Mouse (Mus musculus) embryo, embryonic 9.5 days (tissue): ENCODE data around the gene Ifna7.
"Not testable (repeated sequence)": the region's sequence is repeated elsewhere in the genome, so short reads cannot be mapped to it uniquely, and the experiment has no call there.

Source experiments
- DNase-seq: peaks from one replicate; pipeline ENCODE4 v3.0.0-alpha.2; 2017; ENCODE audit errors: extremely low spot score

Ifna7 gene

GRCm38 (mm10) chr4:88815928-88816327, at the start of gene Ifna7:
Ifna7 (plus strand) TSS chr4:88816228.
- DNase-seq = no peak

GRCm38 (mm10) chr4:88773534-88773933, 42.5 kb upstream of the Ifna7 start, which contains the start of gene Gm13290:
Gm13290 (plus strand) TSS chr4:88773834.
- DNase-seq = not testable (repeated sequence)

DNA sequence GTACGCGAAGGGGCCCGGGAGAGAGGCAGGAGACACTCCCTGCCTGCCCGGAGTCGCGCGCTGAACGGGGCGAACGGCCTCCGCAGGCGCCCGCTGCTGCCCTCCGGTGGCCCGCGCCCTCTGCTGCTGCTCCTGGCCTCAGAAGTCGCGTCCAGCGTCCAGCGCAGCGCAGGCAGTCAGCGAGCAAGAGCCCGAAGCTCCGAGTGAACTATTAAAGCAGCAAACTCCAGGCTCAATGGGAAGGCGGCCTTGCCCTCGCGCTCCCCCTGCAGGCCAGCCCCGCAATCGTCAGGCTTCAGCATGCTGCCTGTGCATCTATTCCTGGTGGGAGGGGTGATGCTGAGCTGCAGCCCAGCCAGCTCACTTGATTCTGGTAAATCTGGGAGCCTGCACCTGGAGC, 39.4 kb upstream of the Ifna7 start, which contains the start of gene Gm13289:
Gene Gm13289 (plus strand): TSS at position 301 of the 400 bp plus-strand sequence.
- DNase-seq = not testable (repeated sequence)

- not testable (repeated sequence) for DNase-seq
Measured at GRCm38 (mm10) chr4:88779550-88779949, 36.5 kb upstream of the Ifna7 start, which contains the start of gene Gm13272. Gm13272 (plus strand) TSS chr4:88779850.

- DNase-seq = not testable (repeated sequence)
Measured at GRCm38 (mm10) chr4:88780320-88780719, 35.7 kb upstream of the Ifna7 start.

- DNase-seq = not testable (repeated sequence)
Measured at GRCm38 (mm10) chr4:88781831-88782230, 34.2 kb upstream of the Ifna7 start, which contains the start of gene Ifnz. Ifnz (plus strand) TSS chr4:88782131.

DNA sequence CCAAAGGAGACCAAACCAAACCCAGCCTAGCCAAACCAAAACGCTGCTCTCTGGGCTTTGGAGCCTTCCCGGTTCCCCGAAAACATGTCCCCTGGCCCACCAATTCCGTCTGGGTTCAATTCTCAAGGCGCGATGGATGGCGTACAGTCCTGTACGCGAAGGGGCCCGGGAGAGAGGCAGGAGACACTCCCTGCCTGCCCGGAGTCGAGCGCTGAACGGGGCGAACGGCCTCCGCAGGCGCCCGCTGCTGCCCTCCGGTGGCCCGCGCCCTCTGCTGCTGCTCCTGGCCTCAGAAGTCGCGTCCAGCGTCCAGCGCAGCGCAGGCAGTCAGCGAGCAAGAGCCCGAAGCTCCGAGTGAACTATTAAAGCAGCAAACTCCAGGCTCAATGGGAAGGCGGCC, 33.7 kb upstream of the Ifna7 start:
- DNase-seq = not testable (repeated sequence)

GRCm38 (mm10) chr4:88785409-88785808, 30.6 kb upstream of the Ifna7 start, which contains the start of gene Gm13276:
Gm13276 (plus strand) TSS chr4:88785709.
- not testable (repeated sequence) for DNase-seq

DNA sequence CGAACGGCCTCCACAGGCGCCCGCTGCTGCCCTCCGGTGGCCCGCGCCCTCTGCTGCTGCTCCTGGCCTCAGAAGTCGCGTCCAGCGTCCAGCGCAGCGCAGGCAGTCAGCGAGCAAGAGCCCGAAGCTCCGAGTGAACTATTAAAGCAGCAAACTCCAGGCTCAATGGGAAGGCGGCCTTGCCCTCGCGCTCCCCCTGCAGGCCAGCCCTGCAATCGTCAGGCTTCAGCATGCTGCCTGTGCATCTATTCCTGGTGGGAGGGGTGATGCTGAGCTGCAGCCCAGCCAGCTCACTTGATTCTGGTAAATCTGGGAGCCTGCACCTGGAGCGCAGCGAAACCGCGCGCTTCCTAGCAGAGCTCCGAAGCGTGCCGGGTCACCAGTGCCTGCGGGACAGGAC, 27.6 kb upstream of the Ifna7 start, which contains the start of gene Gm13277:
Gene Gm13277 (plus strand): TSS at position 231 of the 400 bp plus-strand sequence.
- not testable (repeated sequence) for DNase-seq

DNA sequence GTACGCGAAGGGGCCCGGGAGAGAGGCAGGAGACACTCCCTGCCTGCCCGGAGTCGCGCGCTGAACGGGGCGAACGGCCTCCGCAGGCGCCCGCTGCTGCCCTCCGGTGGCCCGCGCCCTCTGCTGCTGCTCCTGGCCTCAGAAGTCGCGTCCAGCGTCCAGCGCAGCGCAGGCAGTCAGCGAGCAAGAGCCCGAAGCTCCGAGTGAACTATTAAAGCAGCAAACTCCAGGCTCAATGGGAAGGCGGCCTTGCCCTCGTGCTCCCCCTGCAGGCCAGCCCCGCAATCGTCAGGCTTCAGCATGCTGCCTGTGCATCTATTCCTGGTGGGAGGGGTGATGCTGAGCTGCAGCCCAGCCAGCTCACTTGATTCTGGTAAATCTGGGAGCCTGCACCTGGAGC, 24.8 kb upstream of the Ifna7 start, which contains the start of gene Gm13278:
Gene Gm13278 (plus strand): TSS at position 301 of the 400 bp plus-strand sequence.
- not testable (repeated sequence) for DNase-seq

GRCm38 (mm10) chr4:88793936-88794675, 21.9 kb upstream of the Ifna7 start, which contains the start of gene Gm13275:
Gm13275 (plus strand) TSS chr4:88794487.
- DNase-seq = not testable (repeated sequence)

- not testable (repeated sequence) for DNase-seq
Measured at GRCm38 (mm10) chr4:88797097-88797496, 18.9 kb upstream of the Ifna7 start, which contains the start of gene Gm13279. Gm13279 (plus strand) TSS chr4:88797397.

DNA sequence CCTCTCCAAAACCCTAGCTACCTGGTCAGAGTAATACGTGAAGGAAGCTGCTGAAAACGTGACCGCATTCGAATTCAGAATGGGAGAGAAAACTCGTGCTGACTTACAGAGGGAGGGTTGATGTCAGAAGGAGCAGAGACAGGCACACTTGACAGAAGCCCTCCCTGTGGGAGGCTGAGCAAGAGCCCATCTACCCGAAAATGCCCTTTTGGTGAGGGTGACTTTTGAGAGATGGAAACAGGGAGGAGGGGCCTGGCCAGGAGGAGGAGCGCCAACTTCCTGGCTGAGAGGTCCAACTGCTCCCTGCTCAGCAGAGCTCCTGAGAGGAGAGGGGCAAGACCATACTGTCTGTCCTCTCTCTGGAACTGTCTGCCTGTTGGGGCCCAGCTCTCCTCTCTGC, 16.7 kb upstream of the Ifna7 start, which contains the start of gene Gm13285:
Gene Gm13285 (plus strand): TSS at position 301 of the 400 bp plus-strand sequence.
- not testable (repeated sequence) for DNase-seq

DNA sequence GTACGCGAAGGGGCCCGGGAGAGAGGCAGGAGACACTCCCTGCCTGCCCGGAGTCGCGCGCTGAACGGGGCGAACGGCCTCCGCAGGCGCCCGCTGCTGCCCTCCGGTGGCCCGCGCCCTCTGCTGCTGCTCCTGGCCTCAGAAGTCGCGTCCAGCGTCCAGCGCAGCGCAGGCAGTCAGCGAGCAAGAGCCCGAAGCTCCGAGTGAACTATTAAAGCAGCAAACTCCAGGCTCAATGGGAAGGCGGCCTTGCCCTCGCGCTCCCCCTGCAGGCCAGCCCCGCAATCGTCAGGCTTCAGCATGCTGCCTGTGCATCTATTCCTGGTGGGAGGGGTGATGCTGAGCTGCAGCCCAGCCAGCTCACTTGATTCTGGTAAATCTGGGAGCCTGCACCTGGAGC, 13.1 kb upstream of the Ifna7 start, which contains the start of gene Gm13287:
Gene Gm13287 (plus strand): TSS at position 301 of the 400 bp plus-strand sequence.
- DNase-seq = not testable (repeated sequence)

GRCm38 (mm10) chr4:88805231-88805630, 10.8 kb upstream of the Ifna7 start, which contains the start of gene Gm13288:
Gm13288 (plus strand) TSS chr4:88805531.
- not testable (repeated sequence) for DNase-seq

DNA sequence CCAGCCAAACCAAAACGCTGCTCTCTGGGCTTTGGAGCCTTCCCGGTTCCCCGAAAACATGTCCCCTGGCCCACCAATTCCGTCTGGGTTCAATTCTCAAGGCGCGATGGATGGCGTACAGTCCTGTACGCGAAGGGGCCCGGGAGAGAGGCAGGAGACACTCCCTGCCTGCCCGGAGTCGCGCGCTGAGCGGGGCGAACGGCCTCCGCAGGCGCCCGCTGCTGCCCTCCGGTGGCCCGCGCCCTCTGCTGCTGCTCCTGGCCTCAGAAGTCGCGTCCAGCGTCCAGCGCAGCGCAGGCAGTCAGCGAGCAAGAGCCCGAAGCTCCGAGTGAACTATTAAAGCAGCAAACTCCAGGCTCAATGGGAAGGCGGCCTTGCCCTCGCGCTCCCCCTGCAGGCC, 10.3 kb upstream of the Ifna7 start:
- DNase-seq = not testable (repeated sequence)

GRCm38 (mm10) chr4:88819659-88820058, 3.6 kb downstream of the Ifna7 start, which contains the start of gene Ifna11:
Ifna11 (plus strand) TSS chr4:88819959.
- DNase-seq = no peak

- DNase-seq = no peak
Measured at GRCm38 (mm10) chr4:88822995-88823394, 7.0 kb downstream of the Ifna7 start.

DNA sequence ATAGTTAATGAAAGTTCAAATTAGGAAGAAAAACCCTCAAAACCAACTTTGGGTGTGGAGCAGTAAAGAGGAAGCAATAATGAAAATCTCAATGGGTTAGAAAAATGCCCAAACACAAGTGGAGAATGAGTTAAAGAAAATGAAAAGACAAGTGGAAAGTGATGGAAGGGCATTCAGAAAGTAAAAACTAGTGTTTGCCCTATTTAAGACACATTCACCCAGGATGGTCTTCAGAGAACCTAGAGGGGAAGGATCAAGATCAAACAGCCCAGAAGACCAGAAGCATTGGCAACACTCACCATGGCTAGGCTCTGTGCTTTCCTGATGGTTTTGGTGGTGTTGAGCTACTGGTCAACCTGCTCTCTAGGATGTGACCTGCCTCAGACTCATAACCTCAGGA, 11.1 kb downstream of the Ifna7 start, which contains the start of gene Ifna6:
Gene Ifna6 (plus strand): TSS at position 301 of the 400 bp plus-strand sequence.
- DNase-seq = not testable (repeated sequence)

- no peak for DNase-seq
Measured at GRCm38 (mm10) chr4:88830523-88830922, 14.5 kb downstream of the Ifna7 start.

- DNase-seq = not testable (repeated sequence)
Measured at GRCm38 (mm10) chr4:88835225-88835624, 19.2 kb downstream of the Ifna7 start, which contains the start of gene Ifna5. Ifna5 (plus strand) TSS chr4:88835525.

DNA sequence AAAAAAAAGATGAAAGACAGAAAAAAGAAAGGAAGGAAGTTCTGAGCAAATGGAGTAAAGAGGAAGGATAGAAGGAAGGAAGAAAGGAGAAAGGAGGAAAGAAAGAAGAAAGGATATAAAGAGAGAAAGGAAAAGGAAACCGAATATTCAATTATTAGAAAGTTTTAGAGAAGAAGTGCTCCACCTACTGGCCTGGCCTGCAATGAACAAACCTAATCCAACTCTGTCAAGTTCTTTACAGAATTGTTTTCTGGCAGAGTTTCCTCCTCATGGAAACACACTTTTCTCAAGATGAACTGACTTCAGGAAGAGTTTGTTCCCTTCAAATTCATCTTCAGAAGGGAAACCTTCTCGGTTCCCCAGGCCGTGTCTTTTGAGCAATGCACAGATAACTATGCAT, 22.8 kb downstream of the Ifna7 start:
- DNase-seq = no peak
